Mouse (Mus musculus) adrenal gland, postnatal 4 days (tissue): ENCODE measurements around the gene Lingo4. TPM values are rescaled to one million over a fixed set of nuclear protein-coding genes. Genes with fewer than 3 reads are reported as not detected.

Experiments used
- DNase-seq, 2 experiments: peaks; one replicate each; pipeline ENCODE4 v3.0.0; 2021 to 2022; ENCODE audit warnings: low spot score in 2 of 2, mixed read lengths in 2 of 2
- total RNA-seq, 2 experiments: library from RNA; stranded (reverse); gene quantifications; 2 replicates each; pipeline ENCODE4 v1.2.3; 2021

Lingo4 gene
- total RNA-seq, 2 experiments from 2014 or later, result 0.78 to 1.3 TPM

- no peak for DNase-seq
Measured at GRCm38 (mm10) chr3:94386671-94387070, 11.6 kb upstream of the Lingo4 start.

GRCm38 (mm10) chr3:94387391-94387790 lies 10.9 kb upstream of the Lingo4 start:
- DNase-seq, result no peak

DNA sequence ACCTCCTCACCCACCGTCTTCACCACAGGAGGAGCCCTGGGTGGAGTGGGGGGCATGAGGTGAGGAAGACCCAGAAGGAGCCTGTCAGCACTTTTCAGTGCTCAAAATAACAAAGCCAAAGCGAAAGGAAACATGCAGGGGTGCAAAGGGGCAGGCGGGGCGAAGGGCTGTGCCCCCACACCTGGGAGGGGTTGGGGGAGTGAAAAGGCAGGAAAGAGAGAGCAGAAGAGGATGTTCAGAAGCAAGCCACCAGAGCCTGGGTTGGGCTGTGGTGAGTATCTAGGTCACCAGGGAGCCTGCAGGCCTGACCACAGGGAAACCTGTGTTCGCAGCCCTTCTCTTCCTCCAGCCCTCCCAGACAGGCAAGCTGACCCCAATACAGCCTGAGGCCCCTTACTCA lies 10.3 kb upstream of the Lingo4 start:
- DNase-seq, result no peak

- DNase-seq, result no peak
Measured at GRCm38 (mm10) chr3:94389420-94389819, 8.9 kb upstream of the Lingo4 start.

- no peak for DNase-seq
Measured at GRCm38 (mm10) chr3:94391001-94391400, 7.3 kb upstream of the Lingo4 start.

DNA sequence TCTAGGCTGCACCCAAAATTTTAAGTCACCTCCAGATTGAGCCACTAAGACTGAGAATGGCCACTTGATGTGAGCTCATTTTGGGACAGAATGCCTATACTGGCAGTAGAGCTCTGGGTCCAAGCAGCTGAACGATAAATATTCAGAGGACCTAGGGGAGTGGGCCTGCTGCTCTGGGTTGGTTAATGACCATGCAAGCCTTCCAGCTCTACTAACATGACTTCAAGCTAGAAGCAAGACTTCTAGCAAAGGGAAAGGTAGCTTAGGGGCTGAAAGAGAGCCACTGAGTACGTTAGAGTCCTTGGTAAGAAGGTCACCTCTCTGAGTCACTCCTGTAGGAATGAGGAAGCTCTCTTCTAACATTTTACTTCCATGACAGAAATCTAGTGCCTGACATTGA lies 6.2 kb upstream of the Lingo4 start:
- DNase-seq, result no peak

GRCm38 (mm10) chr3:94393049-94393448 lies 5.3 kb upstream of the Lingo4 start:
- DNase-seq, result no peak

DNA sequence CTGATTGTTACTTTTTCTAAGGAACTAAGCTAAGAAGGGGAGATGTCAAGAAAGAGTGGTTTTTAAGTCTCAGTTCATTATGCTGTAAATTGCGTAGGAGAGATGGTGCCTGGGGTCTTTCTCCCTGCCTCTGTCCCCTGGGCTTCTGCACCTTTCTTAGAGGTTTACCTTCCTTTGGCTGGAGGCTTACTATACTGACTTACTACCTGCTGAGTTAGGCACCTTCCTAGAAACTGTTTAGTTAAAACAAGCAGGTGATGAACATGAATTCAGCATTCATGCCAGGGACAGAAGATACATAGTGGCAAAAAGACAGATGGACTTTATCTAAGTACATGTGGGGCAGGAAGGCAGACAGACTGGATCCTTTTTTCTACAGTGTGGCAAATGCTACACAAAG lies 2.0 kb upstream of the Lingo4 start:
- DNase-seq, result no peak

GRCm38 (mm10) chr3:94396851-94397250 lies 1.5 kb upstream of the Lingo4 start:
- DNase-seq, result no peak

- no peak for DNase-seq
Measured at GRCm38 (mm10) chr3:94398943-94399481, 695 bp downstream of the Lingo4 start.

DNA sequence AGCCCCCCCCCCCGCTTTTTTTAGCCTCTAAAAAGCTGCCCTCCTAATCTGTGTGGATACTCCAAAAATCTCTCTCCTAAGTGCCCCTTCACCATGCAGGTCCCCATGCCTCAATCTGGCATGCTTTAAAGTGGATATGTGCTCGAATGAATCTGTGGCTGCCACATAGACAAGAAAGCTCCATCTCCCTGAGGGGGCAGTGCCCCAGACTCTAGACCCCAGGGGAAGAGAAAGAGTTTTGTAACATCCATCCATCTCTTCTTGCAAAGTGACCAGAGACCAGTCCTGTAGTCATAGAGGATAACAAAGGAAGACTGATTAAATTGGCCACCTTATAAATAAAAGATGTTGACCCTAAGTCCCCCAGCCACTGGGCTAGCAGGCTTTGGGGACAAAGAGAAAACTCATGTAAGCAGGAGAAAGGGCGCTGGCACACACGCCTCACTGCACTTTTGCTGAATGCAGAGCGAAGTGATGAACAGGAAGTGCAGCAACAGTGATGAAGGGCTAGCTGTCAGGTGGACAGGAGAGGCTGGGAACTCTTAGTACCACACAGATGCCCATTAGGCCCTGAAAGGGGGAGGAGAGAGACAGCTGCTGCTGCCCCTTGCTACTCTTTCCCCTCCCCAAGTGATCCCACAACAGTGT lies 1.5 kb downstream of the Lingo4 start:
- DNase-seq, result no peak

- no peak for DNase-seq
Measured at GRCm38 (mm10) chr3:94402451-94402850, 4.1 kb downstream of the Lingo4 start.

DNA sequence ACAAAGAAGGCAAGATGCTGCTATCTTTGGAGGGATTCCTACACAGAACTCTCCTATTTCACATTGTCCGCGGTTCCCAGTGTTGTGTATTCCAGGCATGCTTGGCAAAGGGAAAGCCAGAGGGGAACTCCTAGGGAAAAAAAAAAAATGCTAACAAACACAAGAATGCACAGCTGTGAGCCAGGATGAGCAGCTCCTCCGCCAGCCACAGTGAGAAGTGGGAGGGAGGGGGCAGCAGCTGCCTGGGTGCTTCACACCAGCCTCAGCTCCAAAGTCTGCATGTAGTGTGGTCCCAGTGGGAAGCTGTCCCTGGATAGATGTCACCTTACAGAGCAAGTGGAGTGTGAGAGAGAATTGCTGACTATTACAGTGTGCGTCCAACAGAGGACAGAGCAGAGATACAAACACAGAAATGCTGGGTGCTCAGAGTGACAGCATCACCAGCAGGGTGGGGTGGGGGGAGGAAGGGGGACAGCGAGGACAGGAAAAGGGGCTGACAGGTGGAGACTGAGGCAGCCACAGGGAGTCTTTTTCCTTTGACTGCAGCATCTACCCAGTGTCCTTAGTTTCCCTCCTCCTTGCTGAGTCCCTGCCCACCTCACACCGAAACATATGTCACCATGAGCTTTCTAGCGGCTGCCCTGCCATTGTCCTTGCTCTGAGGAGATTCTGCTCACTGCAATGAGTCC lies 6.2 kb downstream of the Lingo4 start:
- DNase-seq, result no peak

DNA sequence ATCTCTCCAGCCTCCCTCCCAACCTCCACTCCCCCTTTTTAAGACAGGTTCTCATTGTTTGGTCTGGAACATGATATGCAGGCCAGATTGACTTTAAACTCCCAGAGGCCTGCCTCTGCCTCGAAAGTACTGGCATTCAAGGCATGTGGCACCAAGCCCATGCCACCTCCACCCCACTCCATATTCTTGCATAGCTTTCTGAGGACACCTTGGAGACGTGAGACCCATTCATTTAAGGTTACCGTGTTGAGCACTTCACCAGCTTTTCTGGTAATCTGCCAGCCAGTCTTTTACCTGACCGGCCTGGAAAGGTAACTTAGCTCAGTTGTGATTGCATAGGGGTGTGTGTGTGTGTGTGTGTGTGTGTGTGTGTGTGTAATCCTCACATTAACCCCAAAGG lies 7.2 kb downstream of the Lingo4 start:
- no peak for DNase-seq

GRCm38 (mm10) chr3:94412530-94412929 lies 14.2 kb downstream of the Lingo4 start:
- DNase-seq, result no peak

GRCm38 (mm10) chr3:94413031-94413679 lies 14.8 kb downstream of the Lingo4 start, which contains the start of gene Tdrkh:
Gene Tdrkh, plus strand, starts transcription at chr3:94413273.
- DNase-seq, result peak; percentile 85 to 87

GRCm38 (mm10) chr3:94430980-94431379 lies 32.7 kb downstream of the Lingo4 start:
- DNase-seq, result no peak

DNA sequence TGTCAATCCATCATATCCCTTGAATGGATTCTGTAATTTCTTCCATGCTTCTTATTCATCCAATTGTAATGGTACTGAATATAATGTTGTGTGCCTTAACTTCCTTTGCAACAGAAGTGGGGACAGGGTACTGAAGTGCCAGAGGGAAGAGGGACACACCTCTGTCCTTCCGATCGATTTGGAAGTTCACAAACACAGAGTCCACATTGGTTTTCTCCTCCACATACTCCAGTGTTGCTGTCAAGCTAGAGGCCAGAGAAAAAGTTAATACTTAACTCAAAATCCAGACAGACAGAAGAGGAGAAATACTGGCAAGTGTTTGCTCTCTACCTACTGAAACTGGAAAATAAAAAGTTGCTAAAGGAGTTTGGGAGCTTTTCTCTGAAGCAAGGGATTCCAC lies 36.0 kb downstream of the Lingo4 start:
- no peak for DNase-seq

- DNase-seq, result no peak
Measured at GRCm38 (mm10) chr3:94436420-94436819, 38.1 kb downstream of the Lingo4 start.

- no peak for DNase-seq
Measured at GRCm38 (mm10) chr3:94441182-94441581, 42.9 kb downstream of the Lingo4 start.

DNA sequence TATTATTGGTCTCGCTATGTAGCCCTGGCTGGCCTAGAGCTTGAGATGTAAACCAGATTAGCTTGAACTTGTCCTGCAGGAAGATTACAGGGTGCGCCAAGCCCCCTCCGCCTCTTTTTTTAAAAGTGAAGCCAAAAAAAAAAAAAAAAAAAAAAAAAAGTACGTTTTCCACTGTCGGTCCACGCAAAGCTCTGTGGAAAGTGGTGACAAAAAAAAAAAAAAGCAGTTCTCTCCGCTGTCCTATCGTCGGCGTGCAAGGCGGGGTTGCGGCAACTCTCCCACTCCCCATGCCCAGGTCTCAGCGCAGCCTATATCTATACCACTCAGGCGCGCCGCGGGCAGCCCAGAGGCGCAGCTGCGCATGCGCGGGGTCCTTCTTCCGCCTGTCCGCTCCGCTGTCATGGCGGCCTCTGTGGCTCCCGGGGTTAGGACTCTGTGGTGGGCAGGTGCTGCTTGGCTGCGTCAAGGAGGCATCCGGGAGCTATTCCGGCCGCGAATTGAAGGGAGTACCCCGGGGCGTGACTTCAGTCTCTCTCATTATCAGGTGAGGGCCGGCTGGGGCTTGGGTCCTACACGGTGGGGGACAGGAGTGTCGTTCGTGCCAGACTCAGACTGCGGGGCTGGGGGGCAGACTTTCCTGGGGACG lies 44.8 kb downstream of the Lingo4 start, which contains the start of gene Mrpl9:
Mrpl9 (plus strand) TSS at position 368 of the 646 bp plus-strand sequence.
- peak; percentile 85 for DNase-seq

DNA sequence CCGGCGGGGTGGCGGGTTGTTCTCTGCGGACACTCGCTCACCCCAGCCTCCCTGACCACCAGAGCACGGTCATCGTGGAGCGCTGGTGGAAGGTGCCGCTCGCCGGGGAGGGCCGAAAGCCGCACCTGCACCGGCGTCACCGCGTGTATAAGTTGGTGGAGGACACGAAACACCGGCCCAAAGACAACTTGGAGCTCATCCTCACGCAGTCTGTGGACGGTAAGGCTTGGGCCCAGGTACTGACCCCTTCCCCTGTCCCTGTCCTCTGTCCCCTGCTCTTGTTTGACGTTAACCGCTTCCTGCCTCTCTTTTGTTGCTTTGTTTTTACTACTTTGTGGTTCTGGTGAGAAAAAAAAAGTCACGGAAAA lies 45.3 kb downstream of the Lingo4 start, which contains the start of gene Oaz3:
Oaz3 (minus strand) TSS at position 319 of the 368 bp plus-strand sequence.
- no peak for DNase-seq
